Mouse (Mus musculus): ENCODE measurements around the gene Gtf2f1.

DNA sequence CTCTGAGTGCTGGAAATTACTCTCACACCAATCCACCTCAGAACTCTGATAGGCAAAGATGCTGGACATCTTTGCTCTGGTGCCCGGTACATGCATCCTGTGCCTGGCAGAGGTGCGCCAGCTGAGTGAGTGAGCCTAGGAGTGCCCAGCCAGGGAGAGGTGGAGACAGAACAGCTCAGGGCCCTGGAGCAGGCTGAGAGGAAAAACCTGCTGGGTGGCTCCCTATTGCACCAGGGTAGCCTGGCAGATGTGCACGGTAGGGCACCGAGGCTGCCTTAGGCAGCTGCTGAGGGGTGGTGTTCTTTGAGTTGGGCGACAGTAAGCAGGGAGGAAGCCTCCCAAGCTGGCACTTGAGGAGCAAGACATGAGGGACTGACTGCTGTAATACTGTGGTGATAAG is 29.1 kb downstream of the Gtf2f1 start, which contains the start of gene Acer1:
- TF ChIP-seq MYOD1 (IDR thresholded peaks at IDR 0.05; ENCODE audit: control insufficient read depth in 1 of 3, insufficient read length in 2 of 3, low read depth in 2 of 3) (no peak), POLR2A (IDR thresholded peaks at IDR 0.05; ENCODE audit: insufficient read length, low read depth) (no peak)

All from myocyte (in vitro differentiated cells).